Mouse (Mus musculus): Measurements from ENCODE around the gene Vgf. TPM values are rescaled to one million over a fixed set of nuclear protein-coding genes. Genes with fewer than 3 reads are reported as not detected.
A peak's percentile ranks its signal among the peaks of the same experiment; 100 is the strongest.

Gene Vgf
- polyA plus RNA-seq, 1 experiment from 2014 or later, result 2.1 TPM

- no peak overlapping the region for H3K9ac ChIP-seq
- no peaks in the 10 kb centered on the region for H3K36me3 ChIP-seq
- no peaks in the 10 kb centered on the region for H3K9me3 ChIP-seq (replicated peaks)
- no peak for ATAC-seq (ENCODE audit: low FRiP score)
- no peak overlapping the region for H3K4me2 ChIP-seq (replicated peaks)
- peaks cover 16% of the 10 kb centered on the region; the same call in 1 of the 2 replicates for H3K4me1 ChIP-seq
- no peaks in the 10 kb centered on the region for H3K27me3 ChIP-seq
- no peak overlapping the region for H3K4me3 ChIP-seq
- 68% methylated on average over 6 of the region's 6 CpGs for WGBS
- H3K27ac ChIP-seq, result no peak overlapping the region
Measured at GRCm38 (mm10) chr5:137075726-137076125, 49.5 kb downstream of the Vgf start.

- 39% methylated on average over 12 of the region's 12 CpGs for WGBS
- Histone ChIP-seq H3K4me2 (replicated peaks) (no peak overlapping the region), H3K27me3 (no peaks in the 10 kb centered on the region), H3K4me3 (no peak overlapping the region), H3K36me3 (no peaks in the 10 kb centered on the region), H3K9me3 (replicated peaks) (no peaks in the 10 kb centered on the region), H3K27ac (no peak overlapping the region), H3K4me1 (peaks cover 16% of the 10 kb centered on the region; the same call in 1 of the 2 replicates), H3K9ac (no peak overlapping the region)
- no peak for ATAC-seq (ENCODE audit: low FRiP score)
Measured at GRCm38 (mm10) chr5:137076191-137076930, 50.2 kb downstream of the Vgf start.

- no peaks in the 10 kb centered on the region for H3K36me3 ChIP-seq
- H3K27me3 ChIP-seq, result no peaks in the 10 kb centered on the region
- no peak for ATAC-seq (ENCODE audit: low FRiP score)
- H3K4me2 ChIP-seq (replicated peaks), result no peak overlapping the region
- no peak overlapping the region for H3K4me3 ChIP-seq
- no peaks in the 10 kb centered on the region for H3K9me3 ChIP-seq (replicated peaks)
- peaks cover 11% of the 10 kb centered on the region; the same call in 1 of the 2 replicates for H3K4me1 ChIP-seq
- no peak overlapping the region for H3K27ac ChIP-seq
- no peak overlapping the region for H3K9ac ChIP-seq
- 89% methylated on average over 7 of the region's 7 CpGs for WGBS
Measured at GRCm38 (mm10) chr5:137077187-137077586, 51.0 kb downstream of the Vgf start.

- H3K27ac ChIP-seq, result no peak overlapping the region
- no peak overlapping the region for H3K9ac ChIP-seq
- H3K4me1 ChIP-seq, result peaks cover 8% of the 10 kb centered on the region; the same call in 1 of the 2 replicates
- no peak for ATAC-seq (ENCODE audit: low FRiP score)
- no peak overlapping the region for H3K4me3 ChIP-seq
- 86% methylated on average over 14 of the region's 14 CpGs for WGBS
- H3K36me3 ChIP-seq, result no peaks in the 10 kb centered on the region
- no peaks in the 10 kb centered on the region for H3K9me3 ChIP-seq (replicated peaks)
- H3K27me3 ChIP-seq, result no peaks in the 10 kb centered on the region
- no peak overlapping the region for H3K4me2 ChIP-seq (replicated peaks)
Measured at GRCm38 (mm10) chr5:137078041-137078440, 51.8 kb downstream of the Vgf start.

- WGBS, result 61% methylated on average over 6 of the region's 6 CpGs
- Histone ChIP-seq H3K4me3 (no peak overlapping the region), H3K36me3 (no peaks in the 10 kb centered on the region), H3K9ac (no peak overlapping the region), H3K4me2 (replicated peaks) (no peak overlapping the region), H3K9me3 (replicated peaks) (no peaks in the 10 kb centered on the region), H3K27me3 (no peaks in the 10 kb centered on the region), H3K27ac (no peak overlapping the region), H3K4me1 (peaks cover 8% of the 10 kb centered on the region; the same call in 1 of the 2 replicates)
- ATAC-seq (ENCODE audit: low FRiP score), result no peak
Measured at GRCm38 (mm10) chr5:137078616-137079015, 52.4 kb downstream of the Vgf start.

- Histone ChIP-seq H3K27ac (no peak overlapping the region), H3K27me3 (no peaks in the 10 kb centered on the region), H3K4me1 (peaks cover 3% of the 10 kb centered on the region; the same call in 1 of the 2 replicates), H3K9me3 (replicated peaks) (no peaks in the 10 kb centered on the region), H3K9ac (no peak overlapping the region), H3K4me3 (no peak overlapping the region), H3K36me3 (no peaks in the 10 kb centered on the region), H3K4me2 (replicated peaks) (no peak overlapping the region)
- WGBS, result 60% methylated on average over 5 of the region's 5 CpGs
- no peak for ATAC-seq (ENCODE audit: low FRiP score)
Measured at GRCm38 (mm10) chr5:137079849-137080248, 53.7 kb downstream of the Vgf start.

MicroRNA genes within 50 kb of the gene (microRNA counts, 519-probe panel; counts per million panel counts)
- microRNA mmu-miR-702, result 470 counts per million, percentile 58 among the panel's probes with 10 or more counts

Small RNAs within 50 kb of the gene (microRNA-seq; reads per million reads assigned to microRNA genes)
- gene Mir702, result 113 reads per million, percentile 48 among the genes with 10 or more reads in this experiment

Other genes starting within 250 kb of the Vgf start
- 115 and 124 TPM in 2 replicates for gene Col26a1, start 143.2 kb upstream of the Vgf start, polyA plus RNA-seq (2016; fragmentation: Nextera tagmentation; extraction: Ambion mirVana)
- gene Ift22, start 118.2 kb upstream of the Vgf start, polyA plus RNA-seq (2016; fragmentation: Nextera tagmentation; extraction: Ambion mirVana), result 94.9 and 106 TPM in 2 replicates
- 294 and 324 TPM in 2 replicates for gene Fis1, start 73.1 kb upstream of the Vgf start, polyA plus RNA-seq (2016; fragmentation: Nextera tagmentation; extraction: Ambion mirVana)
- gene Cldn15, start 59.8 kb upstream of the Vgf start, polyA plus RNA-seq (2016; fragmentation: Nextera tagmentation; extraction: Ambion mirVana), result 0.25 and 0.28 TPM in 2 replicates
- 43.3 and 44.7 TPM in 2 replicates for gene Plod3, start 39.4 kb upstream of the Vgf start, polyA plus RNA-seq (2016; fragmentation: Nextera tagmentation; extraction: Ambion mirVana)
- 101 and 103 TPM in 2 replicates for gene Znhit1, start 38.4 kb upstream of the Vgf start, polyA plus RNA-seq (2016; fragmentation: Nextera tagmentation; extraction: Ambion mirVana)
- 183 and 186 TPM in 2 replicates for gene Ap1s1, start 19.7 kb downstream of the Vgf start, polyA plus RNA-seq (2016; fragmentation: Nextera tagmentation; extraction: Ambion mirVana)
- gene Serpine1, start 45.9 kb downstream of the Vgf start, polyA plus RNA-seq (2016; fragmentation: Nextera tagmentation; extraction: Ambion mirVana), result 0.10 TPM in 1 of 2 replicates, not detected in the other
- 4.2 and 5.7 TPM in 2 replicates for gene Trim56, start 89.8 kb downstream of the Vgf start, polyA plus RNA-seq (2016; fragmentation: Nextera tagmentation; extraction: Ambion mirVana)
- gene Muc3, start 122.9 kb downstream of the Vgf start, polyA plus RNA-seq (2016; fragmentation: Nextera tagmentation; extraction: Ambion mirVana), result not detected in 2 replicates
- not detected in 2 replicates for gene Muc3a, start 186.0 kb downstream of the Vgf start, polyA plus RNA-seq (2016; fragmentation: Nextera tagmentation; extraction: Ambion mirVana)

Data from hindbrain, embryonic 12.5 days (tissue).